Mouse (Mus musculus): ENCODE results near the gene Rnf144b. TPM values are rescaled to one million over a fixed set of nuclear protein-coding genes. Genes with fewer than 3 reads are reported as not detected.

Rnf144b gene
- total RNA-seq (2021) = 10 to 100 TPM; 35.6 to 44.5 TPM
- long read RNA-seq, experiment 1, partial matches to known transcripts = 0 of 4 reads
- long read RNA-seq, experiment 1, other reads (novel, unspliced or antisense) = 2 of 4 reads
- long read RNA-seq, experiment 2, partial matches to known transcripts = 0 of 3 reads
- long read RNA-seq, experiment 2, other reads (novel, unspliced or antisense) = 3 of 3 reads

GRCm38 (mm10) chr13:47122537-47123430 is at the start of gene Rnf144b:
Gene Rnf144b (plus strand): TSS chr13:47122656.
- peak; percentile 22 to 48 for DNase-seq

- no peak for DNase-seq
Observed at GRCm38 (mm10) chr13:47076156-47076555, 46.3 kb upstream of the Rnf144b start.

- no peak for DNase-seq
Observed at GRCm38 (mm10) chr13:47077367-47077766, 45.1 kb upstream of the Rnf144b start.

- DNase-seq = no peak
Observed at GRCm38 (mm10) chr13:47078799-47079198, 43.7 kb upstream of the Rnf144b start.

- no peak for DNase-seq
Observed at GRCm38 (mm10) chr13:47080905-47081505, 41.5 kb upstream of the Rnf144b start.

- DNase-seq = no peak
Observed at GRCm38 (mm10) chr13:47088433-47088832, 34.0 kb upstream of the Rnf144b start.

GRCm38 (mm10) chr13:47089271-47089670 is 33.2 kb upstream of the Rnf144b start:
- DNase-seq = no peak

- DNase-seq = no peak
Observed at GRCm38 (mm10) chr13:47093791-47094190, 28.7 kb upstream of the Rnf144b start.

- no peak for DNase-seq
Observed at GRCm38 (mm10) chr13:47096591-47096990, 25.9 kb upstream of the Rnf144b start.

- no peak for DNase-seq
Observed at GRCm38 (mm10) chr13:47099265-47099664, 23.2 kb upstream of the Rnf144b start.

GRCm38 (mm10) chr13:47100587-47100986 is 21.9 kb upstream of the Rnf144b start:
- no peak for DNase-seq

GRCm38 (mm10) chr13:47104146-47104545 is 18.3 kb upstream of the Rnf144b start:
- no peak for DNase-seq

GRCm38 (mm10) chr13:47104856-47105541 is 17.5 kb upstream of the Rnf144b start:
- DNase-seq = peak; percentile 31 to 60

GRCm38 (mm10) chr13:47105711-47106579 is 16.5 kb upstream of the Rnf144b start, which contains the start of gene Dek:
Gene Dek (minus strand): TSS chr13:47106201.
- peak; percentile 90 to 91 for DNase-seq

- no peak for DNase-seq
Observed at GRCm38 (mm10) chr13:47106580-47106888, 15.9 kb upstream of the Rnf144b start.

- DNase-seq = no peak
Observed at GRCm38 (mm10) chr13:47109239-47109638, 13.2 kb upstream of the Rnf144b start.

GRCm38 (mm10) chr13:47111185-47111584 is 11.3 kb upstream of the Rnf144b start:
- DNase-seq = no peak

- no peak for DNase-seq
Observed at GRCm38 (mm10) chr13:47112056-47112455, 10.4 kb upstream of the Rnf144b start.

- no peak for DNase-seq
Observed at GRCm38 (mm10) chr13:47112924-47113323, 9.5 kb upstream of the Rnf144b start.

- no peak for DNase-seq
Observed at GRCm38 (mm10) chr13:47116000-47116399, 6.5 kb upstream of the Rnf144b start.

- DNase-seq = no peak
Observed at GRCm38 (mm10) chr13:47121333-47121889, 1.0 kb upstream of the Rnf144b start.
